Mouse (Mus musculus) intestine, embryonic 15.5 days (tissue): ENCODE measurements at regions not wholly inside any gene's neighbourhood (a gene's known extent, or its start where the extent isn't known, plus 50 kb on each side); places are given as distances from the start of the nearest gene placed in this dataset.

Experiments used
- ATAC-seq: fragments of 200-750 bp; cut with Nextera tagmentation; 2 replicates; pipeline ENCODE4 v1.8.0; 2017; ENCODE audit warnings: moderate TSS enrichment, moderate library complexity
- H3K27ac ChIP-seq: fragments of 300-500 bp; sonication (generic); 2 replicates; pipeline ENCODE4 v1.5.1; 2015; ENCODE audit warnings: mild to moderate bottlenecking, inconsistent platforms
- H3K27me3 ChIP-seq: fragments of 300-500 bp; sonication (generic); replicated peaks from 2 replicates; pipeline ENCODE4 v1.6.1; 2015; ENCODE audit warnings: inconsistent platforms
- H3K36me3 ChIP-seq: fragments of 300-500 bp; sonication (generic); 2 replicates; pipeline ENCODE4 v1.6.1; 2015; ENCODE audit warnings: inconsistent platforms
- H3K4me1 ChIP-seq: fragments of 300-500 bp; sonication (generic); replicated peaks from 2 replicates; pipeline ENCODE4 v1.6.1; 2015; ENCODE audit warnings: inconsistent platforms
- H3K4me2 ChIP-seq: fragments of 300-500 bp; sonication (generic); replicated peaks from 2 replicates; pipeline ENCODE4 v1.6.1; 2015; ENCODE audit warnings: mild to moderate bottlenecking, inconsistent platforms
- H3K4me3 ChIP-seq: fragments of 300-500 bp; sonication (generic); replicated peaks from 2 replicates; pipeline ENCODE4 v1.5.1; 2015; ENCODE audit warnings: inconsistent platforms
- H3K9ac ChIP-seq: fragments of 300-500 bp; sonication (generic); 2 replicates; pipeline ENCODE4 v1.6.1; 2015; ENCODE audit warnings: inconsistent platforms
- H3K9me3 ChIP-seq: fragments of 300-500 bp; sonication (generic); 2 replicates; pipeline ENCODE4 v1.6.1; 2016; ENCODE audit warnings: inconsistent platforms
- WGBS: fragments of 180-500 bp; shearing (Covaris S2); methylation state at CpG from one replicate; pipeline ENCODE4 v1.1.7; 2015; 5-methylcytosine and 5-hydroxymethylcytosine counted together

DNA sequence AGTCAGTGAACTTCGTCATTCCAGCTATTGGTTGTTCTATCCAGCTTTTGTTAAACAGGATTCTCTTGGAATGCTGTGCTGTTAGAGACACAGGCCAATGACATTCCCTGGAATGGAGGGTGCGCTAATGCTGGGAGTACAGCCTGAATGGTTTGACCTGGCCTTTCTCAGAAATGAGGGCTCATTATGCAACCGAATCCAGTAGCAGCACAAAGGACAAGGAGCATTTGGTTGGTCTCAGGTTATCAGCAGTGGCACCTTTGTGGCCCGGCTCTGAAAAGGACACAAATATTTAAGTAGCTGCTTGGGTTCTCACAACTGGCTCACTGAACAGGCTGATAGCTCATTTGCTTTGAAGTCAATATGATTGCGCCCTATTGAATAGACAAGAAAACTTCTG is 1423.1 kb upstream of the A1bg start:
- peak; percentile 41; the same call in 1 of the 2 replicates for ATAC-seq
- H3K36me3 ChIP-seq, result no peaks in the 10 kb centered on the region
- no peaks in the 10 kb centered on the region for H3K27me3 ChIP-seq
- no peak overlapping the region for H3K27ac ChIP-seq
- no peak overlapping the region for H3K9ac ChIP-seq
- no peaks in the 10 kb centered on the region for H3K4me1 ChIP-seq
- no peaks in the 10 kb centered on the region for H3K9me3 ChIP-seq
- H3K4me3 ChIP-seq, result no peak overlapping the region
- 78% methylated on average over 5 of the region's 5 CpGs for WGBS
- no peak overlapping the region for H3K4me2 ChIP-seq

DNA sequence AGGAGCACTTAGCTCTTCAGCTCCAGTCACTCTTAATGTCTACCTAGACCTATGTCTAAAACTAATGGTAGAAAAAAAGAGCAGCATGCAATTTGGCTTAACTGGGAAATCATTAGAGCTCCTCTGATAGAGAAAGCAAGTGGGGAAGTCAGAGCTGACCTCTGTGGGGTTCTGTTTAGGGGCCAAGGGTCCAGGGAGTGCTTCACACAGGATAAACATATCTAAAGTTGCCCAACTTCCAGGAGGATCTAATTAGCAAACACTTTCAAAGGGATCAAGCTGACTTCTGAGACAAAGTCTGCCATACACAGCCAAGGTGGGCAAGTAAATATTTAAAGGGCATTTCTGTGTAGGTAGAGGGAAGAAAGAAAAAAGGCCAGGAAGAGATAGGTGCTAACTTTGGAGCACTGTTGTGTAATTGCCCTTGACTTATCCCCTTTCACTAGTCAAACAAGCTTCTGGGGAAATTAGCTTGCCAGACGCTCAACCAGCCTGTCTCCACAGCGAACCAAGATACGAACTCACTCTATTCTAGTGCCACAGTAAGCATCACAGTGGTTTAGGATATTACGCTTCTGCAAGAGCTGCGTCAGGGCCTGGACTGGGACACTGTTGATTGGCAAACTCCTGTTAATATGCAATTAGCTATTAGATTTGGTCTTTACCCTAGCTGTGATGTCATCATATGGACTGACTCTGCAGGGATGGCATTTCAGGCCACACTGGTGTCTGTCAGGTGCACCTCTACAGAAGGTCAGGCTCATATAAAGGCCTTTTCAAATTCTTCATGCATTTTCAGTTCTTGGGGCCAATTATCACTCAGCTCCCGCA is 1413.9 kb upstream of the A1bg start:
- Histone ChIP-seq H3K4me1 (no peaks in the 10 kb centered on the region), H3K27me3 (no peaks in the 10 kb centered on the region), H3K4me3 (no peak overlapping the region), H3K4me2 (no peak overlapping the region), H3K9ac (no peak overlapping the region), H3K9me3 (no peaks in the 10 kb centered on the region), H3K27ac (no peak overlapping the region), H3K36me3 (no peaks in the 10 kb centered on the region)
- no peak for ATAC-seq
- 83% methylated on average over 6 of the region's 6 CpGs for WGBS

DNA sequence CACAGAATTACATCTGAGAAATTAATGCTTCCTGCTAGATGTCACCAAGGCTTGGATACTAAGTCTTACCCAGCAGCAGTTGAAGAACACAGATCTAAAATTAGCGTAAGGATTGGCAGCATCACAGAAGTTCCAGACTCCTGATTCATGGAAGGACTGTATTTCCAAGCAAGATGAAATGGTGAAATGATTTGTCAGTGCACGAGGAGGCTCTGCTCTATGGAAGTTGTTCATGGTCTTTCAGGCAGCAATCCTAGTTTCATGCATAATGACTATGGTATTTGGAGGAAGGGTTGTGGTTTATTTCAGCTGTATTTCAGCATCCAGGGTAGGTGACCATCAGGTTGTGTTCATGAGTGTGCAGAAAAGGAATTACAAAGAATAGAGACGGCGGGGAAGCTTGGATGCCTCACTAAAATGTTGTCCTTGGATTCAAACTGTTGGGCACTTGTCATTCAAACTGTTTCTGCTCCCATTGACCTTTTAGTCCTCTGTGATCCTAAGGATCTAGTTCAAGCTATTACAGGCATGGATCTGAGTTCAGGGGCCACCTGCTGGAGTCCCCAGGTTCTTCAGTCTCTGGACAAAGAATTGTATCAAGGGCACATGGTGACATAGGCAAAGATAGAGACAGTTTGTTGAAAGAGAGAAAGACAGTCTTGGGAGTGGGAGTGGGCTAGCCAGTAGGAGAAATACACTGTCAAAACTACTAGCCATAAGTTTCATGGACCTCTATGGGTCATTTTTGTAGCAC is 1411.6 kb upstream of the A1bg start:
- Histone ChIP-seq H3K4me3 (no peak overlapping the region), H3K4me1 (no peaks in the 10 kb centered on the region), H3K9ac (no peak overlapping the region), H3K36me3 (no peaks in the 10 kb centered on the region), H3K27me3 (no peaks in the 10 kb centered on the region), H3K4me2 (no peak overlapping the region), H3K9me3 (no peaks in the 10 kb centered on the region), H3K27ac (no peak overlapping the region)
- 84% methylated on average over 4 of the region's 4 CpGs for WGBS
- ATAC-seq, result no peak

DNA sequence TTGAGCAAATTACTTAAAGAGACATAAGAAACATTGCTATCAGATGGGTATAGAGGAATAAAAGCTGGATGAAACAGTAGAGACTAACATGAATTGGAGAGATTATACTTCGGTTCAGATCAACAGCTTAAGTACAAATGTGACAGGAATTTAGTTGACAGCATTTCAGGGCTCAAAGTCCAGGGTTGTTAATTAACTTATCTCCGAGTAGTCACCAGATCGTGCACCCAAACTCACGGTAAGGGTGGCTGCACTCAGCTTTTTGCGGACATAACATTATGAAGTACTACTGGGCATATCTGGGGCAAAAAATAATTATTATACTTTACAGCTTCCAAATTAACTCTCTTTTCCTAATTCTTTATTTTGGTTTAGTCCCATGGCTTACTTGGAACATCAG is 1409.3 kb upstream of the A1bg start:
- WGBS, result 60% methylated on average over 5 of the region's 5 CpGs
- Histone ChIP-seq H3K9me3 (no peaks in the 10 kb centered on the region), H3K36me3 (no peaks in the 10 kb centered on the region), H3K9ac (no peak overlapping the region), H3K27ac (no peak overlapping the region), H3K4me1 (peaks cover 4% of the 10 kb centered on the region), H3K27me3 (no peaks in the 10 kb centered on the region), H3K4me3 (no peak overlapping the region), H3K4me2 (no peak overlapping the region)
- 0 out of 2 replicates have a peak, but pooled peaks have one; percentile 47 for ATAC-seq

DNA sequence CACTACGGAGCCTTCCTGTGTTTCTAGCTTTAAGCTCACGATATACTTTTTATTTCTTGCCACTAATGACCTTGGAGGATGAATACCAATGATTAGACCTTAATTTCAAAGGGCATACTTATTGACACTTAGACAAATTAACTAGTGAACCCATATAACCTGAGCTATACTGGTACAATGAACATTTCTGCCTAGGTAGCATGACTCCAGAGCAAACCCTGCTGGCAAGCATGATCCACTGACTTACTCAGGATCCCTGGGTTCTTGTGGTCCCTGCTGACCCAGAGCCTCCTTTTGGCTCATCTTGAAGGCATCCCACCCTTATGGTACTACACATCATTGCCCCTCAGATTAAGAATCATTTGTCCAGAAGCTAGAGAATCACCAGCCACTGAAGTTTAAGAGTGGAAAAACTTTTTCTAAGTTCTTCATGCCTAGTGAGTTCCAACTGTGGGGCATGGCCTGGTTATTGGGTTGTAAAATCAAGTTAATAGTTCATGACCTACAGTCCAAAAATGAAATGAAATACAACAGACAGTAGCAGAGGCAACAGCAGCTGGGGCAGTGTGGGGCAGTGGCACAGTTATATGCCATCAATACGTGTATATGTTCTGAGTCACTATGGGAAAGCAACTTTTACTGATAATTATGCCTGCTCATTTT is 1408.5 kb upstream of the A1bg start:
- Histone ChIP-seq H3K9me3 (no peaks in the 10 kb centered on the region), H3K36me3 (no peaks in the 10 kb centered on the region), H3K27me3 (no peaks in the 10 kb centered on the region), H3K9ac (no peak overlapping the region), H3K27ac (no peak overlapping the region), H3K4me1 (peaks cover 4% of the 10 kb centered on the region), H3K4me3 (no peak overlapping the region), H3K4me2 (no peak overlapping the region)
- 85% methylated on average over 3 of the region's 3 CpGs for WGBS
- no peak for ATAC-seq

DNA sequence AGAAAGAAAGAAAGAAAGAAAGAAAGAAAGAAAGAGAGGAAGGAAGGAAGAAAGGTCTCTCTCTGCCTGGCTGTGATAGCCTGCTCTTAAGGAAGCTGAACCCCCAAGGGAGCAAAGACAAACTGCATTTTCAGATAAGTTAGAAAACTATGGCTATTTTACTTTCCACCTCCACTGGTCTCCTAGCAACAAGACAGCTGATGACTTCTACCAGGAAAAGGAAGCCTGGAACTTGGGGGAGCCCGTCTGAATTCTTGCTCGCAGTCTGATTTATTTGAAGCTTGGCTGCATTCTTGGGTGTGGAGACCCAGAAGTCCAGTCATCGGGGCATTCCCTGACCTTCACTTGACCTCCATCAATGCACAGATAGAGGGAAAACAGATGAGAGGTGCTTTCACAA is 1406.1 kb upstream of the A1bg start:
- Histone ChIP-seq H3K9ac (no peak overlapping the region), H3K4me2 (no peak overlapping the region), H3K9me3 (no peaks in the 10 kb centered on the region), H3K27me3 (no peaks in the 10 kb centered on the region), H3K36me3 (no peaks in the 10 kb centered on the region), H3K4me3 (no peak overlapping the region), H3K4me1 (peaks cover 4% of the 10 kb centered on the region), H3K27ac (no peak overlapping the region)
- 9% methylated on average over 3 of the region's 3 CpGs for WGBS
- peak; percentile 28; the same call in 1 of the 2 replicates for ATAC-seq

DNA sequence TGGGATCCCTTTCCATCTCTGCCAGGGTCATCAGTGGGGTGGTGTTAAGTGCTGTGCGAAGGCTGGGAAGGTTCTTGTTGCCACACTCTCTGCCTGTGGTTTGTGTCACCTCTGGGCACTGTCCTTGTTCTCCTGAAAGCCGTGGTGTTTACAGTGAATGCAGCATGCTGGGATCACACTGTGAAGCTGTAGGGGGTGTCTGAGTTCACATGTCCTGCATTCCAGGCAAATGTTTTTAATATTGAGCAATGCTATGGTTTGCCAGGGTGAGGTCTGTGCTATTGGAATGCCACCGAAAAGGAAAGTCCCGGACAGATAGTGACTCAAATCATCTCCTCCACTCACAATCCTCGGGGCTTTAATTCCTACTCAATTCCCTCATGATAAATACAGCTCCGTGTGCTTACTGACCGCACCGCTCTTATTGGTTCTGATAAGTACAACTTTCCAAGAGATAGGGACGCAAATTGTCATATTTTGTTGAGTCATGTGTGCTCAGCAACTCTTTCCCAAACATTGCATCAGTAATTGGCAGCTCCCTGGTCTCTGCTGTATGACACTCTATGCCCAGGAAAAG is 1405.6 kb upstream of the A1bg start:
- no peaks in the 10 kb centered on the region for H3K27me3 ChIP-seq
- peak overlapping the region; percentile 24; the same call in 1 of the 2 replicates for H3K4me2 ChIP-seq
- H3K9me3 ChIP-seq, result no peaks in the 10 kb centered on the region
- no peak overlapping the region for H3K9ac ChIP-seq
- H3K36me3 ChIP-seq, result no peaks in the 10 kb centered on the region
- H3K4me3 ChIP-seq, result no peak overlapping the region
- no peak overlapping the region for H3K27ac ChIP-seq
- peaks cover 4% of the 10 kb centered on the region for H3K4me1 ChIP-seq
- WGBS, result 24% methylated on average over 9 of the region's 9 CpGs
- peak; percentile 55 for ATAC-seq

DNA sequence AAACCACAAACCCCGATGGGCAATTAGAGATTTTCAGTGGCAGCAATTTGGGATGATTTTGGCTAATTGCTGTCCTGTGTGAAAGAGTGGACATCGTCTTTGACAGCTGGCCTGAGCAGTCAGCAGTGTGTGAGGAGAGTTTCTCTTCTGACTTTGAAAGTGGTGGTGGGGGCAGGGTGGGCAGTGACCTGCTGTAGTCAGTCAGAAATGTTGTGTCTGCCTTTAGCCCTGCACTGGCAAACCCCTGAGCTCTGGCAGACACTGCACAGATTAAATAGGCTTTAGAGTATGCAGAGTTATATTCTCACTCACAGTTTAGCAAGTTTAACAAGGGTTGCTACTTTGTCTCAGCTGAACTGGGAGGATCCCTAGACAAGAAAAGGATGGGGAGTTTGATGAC is 1404.7 kb upstream of the A1bg start:
- no peak overlapping the region for H3K4me2 ChIP-seq
- H3K4me1 ChIP-seq, result peaks cover 4% of the 10 kb centered on the region
- no peaks in the 10 kb centered on the region for H3K9me3 ChIP-seq
- 67% methylated on average over 2 of the region's 2 CpGs for WGBS
- H3K27me3 ChIP-seq, result no peaks in the 10 kb centered on the region
- H3K27ac ChIP-seq, result no peak overlapping the region
- ATAC-seq, result no peak
- H3K36me3 ChIP-seq, result no peaks in the 10 kb centered on the region
- H3K9ac ChIP-seq, result no peak overlapping the region
- H3K4me3 ChIP-seq, result no peak overlapping the region

DNA sequence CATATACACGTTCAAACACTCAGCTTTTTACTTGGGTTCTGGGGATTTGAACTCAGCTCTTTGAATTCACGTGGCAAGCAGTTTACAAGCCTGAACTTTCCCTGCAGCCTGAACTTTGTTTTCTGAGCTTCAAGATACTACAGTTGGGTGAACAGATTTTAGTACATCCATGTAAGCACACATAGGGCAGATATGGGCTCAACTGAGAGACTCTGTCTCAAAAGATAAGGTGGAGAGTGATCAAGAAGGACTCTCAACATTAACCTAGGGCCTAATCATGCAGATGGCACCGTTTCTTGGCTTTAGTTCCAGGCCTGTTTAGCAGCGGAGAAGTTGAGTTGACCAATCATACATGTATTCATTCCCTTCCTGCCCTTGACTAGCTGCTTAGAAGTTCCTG is 1403.7 kb upstream of the A1bg start:
- no peak for ATAC-seq
- Histone ChIP-seq H3K27ac (no peak overlapping the region), H3K36me3 (no peaks in the 10 kb centered on the region), H3K4me1 (peaks cover 4% of the 10 kb centered on the region), H3K27me3 (no peaks in the 10 kb centered on the region), H3K4me3 (no peak overlapping the region), H3K9me3 (no peaks in the 10 kb centered on the region), H3K9ac (no peak overlapping the region), H3K4me2 (no peak overlapping the region)
- WGBS, result 91% methylated on average over 4 of the region's 4 CpGs

DNA sequence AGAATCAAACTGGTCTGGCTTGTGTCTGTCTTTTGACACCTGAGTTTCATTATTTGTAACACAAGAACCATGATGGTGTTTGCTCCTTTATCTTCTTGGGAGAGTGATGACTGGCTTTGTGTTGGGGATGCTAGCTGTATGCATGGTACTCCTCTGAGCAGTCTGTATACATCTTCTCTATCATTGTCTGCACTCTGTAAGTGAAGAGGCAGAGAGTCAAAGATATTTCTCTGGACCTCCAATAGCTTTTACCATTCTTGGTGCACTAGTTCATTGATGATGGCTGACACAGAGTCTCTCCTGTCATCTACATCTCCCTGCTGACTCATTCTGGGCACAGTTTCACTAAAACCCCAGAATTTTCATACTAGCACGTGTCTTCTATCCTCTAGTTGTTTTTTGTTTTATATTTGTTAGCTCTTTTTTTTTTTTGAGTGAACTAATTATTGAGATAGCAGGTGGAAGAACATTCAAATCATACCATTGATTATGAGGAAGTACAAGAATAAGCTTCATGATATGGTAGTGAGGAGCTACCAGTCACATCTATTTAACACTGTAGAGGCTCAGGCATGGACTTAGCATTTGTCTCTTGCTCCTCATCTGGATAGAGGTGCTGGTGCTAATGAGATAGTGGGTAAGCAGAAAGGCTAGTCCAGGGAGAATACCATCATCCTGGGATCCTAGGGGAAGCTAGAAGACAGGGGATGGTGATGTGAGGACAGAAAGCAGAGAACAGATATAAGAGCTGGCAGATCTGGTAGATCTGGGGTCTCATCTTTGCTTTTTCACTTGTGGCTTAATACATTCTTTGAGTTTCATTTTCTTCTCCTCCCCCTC is 1402.9 kb upstream of the A1bg start:
- Histone ChIP-seq H3K36me3 (no peaks in the 10 kb centered on the region), H3K4me2 (no peak overlapping the region), H3K27me3 (no peaks in the 10 kb centered on the region), H3K4me1 (peaks cover 4% of the 10 kb centered on the region), H3K9me3 (no peaks in the 10 kb centered on the region), H3K27ac (no peak overlapping the region), H3K4me3 (no peak overlapping the region), H3K9ac (no peak overlapping the region)
- 79% methylated on average over 1 of the region's 1 CpGs for WGBS
- no peak for ATAC-seq

DNA sequence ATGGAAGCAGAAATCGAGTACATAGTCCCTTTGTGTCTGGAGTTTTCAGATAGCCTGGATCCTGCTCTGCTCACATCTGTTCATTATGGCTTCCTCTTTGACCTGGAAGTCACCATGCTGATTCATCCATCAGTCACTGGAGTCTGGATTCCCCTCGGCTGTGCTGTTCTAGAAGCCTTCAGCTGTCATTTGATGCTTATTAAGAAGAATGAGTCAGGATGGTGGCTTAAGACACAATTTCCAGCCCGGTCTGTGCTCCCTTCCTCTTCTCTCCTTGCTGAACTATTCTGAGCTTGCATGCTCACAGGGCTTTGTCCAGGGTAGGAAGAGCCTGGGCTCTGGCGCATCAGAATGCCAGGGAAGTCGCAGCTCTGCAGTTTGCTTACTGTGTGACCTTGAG is 1398.2 kb upstream of the A1bg start:
- no peaks in the 10 kb centered on the region for H3K4me1 ChIP-seq
- H3K4me3 ChIP-seq, result no peak overlapping the region
- no peak overlapping the region for H3K9ac ChIP-seq
- no peaks in the 10 kb centered on the region for H3K36me3 ChIP-seq
- no peak overlapping the region for H3K4me2 ChIP-seq
- H3K9me3 ChIP-seq, result no peaks in the 10 kb centered on the region
- H3K27ac ChIP-seq, result no peak overlapping the region
- H3K27me3 ChIP-seq, result no peaks in the 10 kb centered on the region
- 65% methylated on average over 5 of the region's 5 CpGs for WGBS
- no peak for ATAC-seq
